Mouse (Mus musculus): ENCODE measurements around the gene Olfr286. TPM values are rescaled to one million over a fixed set of nuclear protein-coding genes. Genes with fewer than 3 reads are reported as not detected.

The Olfr286 gene
- 0.21 TPM in 1 of 2 replicates, not detected in the other for polyA plus RNA-seq (2012; rRNA removed)

DNA sequence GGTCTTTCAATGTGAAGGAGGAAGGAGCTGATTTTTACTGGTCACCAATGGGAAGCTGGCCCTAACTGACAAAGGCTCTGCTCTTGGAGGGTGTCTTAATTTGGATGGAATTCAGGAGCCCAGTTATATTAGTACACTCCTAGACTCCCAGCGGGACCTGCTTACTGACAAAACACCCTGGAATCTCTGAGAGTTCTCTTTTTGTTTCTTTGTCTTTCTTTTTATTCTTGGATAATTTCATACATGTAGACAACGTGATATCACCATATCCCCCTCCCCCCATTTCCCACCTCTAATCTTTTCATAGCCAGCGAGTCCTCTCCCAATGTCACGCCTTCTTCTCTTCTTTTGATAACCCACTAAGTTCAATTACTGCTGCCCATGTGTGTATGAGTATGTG lies at the start of gene Olfr286:
TSS of gene Olfr286 (minus strand) at position 101 of the 400 bp plus-strand sequence.

DNA sequence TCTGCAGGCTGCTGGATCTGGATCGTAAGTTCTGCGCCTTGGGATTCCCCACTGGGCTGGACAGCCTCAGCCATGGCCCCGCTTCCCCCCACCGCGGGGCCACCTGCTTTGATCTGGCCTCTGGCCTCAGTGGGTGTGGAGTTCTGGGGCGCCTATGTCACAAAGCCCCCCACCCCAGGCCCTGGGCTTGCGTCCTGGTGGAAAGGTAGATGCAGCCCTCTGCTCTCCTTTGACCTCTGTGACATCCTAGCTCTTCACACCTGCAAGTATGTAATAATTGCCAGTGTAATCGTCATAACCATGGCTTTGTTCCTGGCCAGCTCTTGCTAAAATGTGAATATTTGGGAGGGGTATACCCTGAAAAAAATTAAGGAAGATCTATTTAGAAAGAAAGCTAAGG lies 22.9 kb upstream of the Olfr286 start, which contains the start of gene H1fnt:
TSS of gene H1fnt (minus strand) at position 101 of the 400 bp plus-strand sequence.

DNA sequence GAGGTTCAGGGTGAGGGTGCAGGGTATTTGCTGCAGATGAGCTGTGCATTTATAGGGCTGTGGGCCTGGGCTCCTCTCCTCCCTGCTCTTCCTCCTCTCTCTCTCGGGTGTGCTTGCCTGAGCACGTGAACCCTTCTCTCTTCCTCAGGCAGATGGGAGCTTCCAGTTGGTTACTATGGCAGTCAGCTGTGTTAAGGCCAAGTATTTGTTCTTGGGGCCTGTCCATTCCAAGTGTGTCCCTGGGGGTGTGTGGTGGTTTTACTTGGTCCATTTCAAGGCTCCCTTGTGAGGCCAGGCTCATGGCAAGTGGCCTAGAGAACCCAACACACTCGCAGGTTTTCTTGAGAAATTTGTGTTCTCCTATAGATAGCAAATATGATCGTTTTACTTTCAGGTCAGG lies 13.4 kb downstream of the Olfr286 start, which contains the start of the genes Gm44579 and Olfr287:
TSS of gene Gm44579 (minus strand) at position 101 of the 400 bp plus-strand sequence.
TSS of gene Olfr287 (minus strand) at position 180 of the 400 bp plus-strand sequence.

DNA sequence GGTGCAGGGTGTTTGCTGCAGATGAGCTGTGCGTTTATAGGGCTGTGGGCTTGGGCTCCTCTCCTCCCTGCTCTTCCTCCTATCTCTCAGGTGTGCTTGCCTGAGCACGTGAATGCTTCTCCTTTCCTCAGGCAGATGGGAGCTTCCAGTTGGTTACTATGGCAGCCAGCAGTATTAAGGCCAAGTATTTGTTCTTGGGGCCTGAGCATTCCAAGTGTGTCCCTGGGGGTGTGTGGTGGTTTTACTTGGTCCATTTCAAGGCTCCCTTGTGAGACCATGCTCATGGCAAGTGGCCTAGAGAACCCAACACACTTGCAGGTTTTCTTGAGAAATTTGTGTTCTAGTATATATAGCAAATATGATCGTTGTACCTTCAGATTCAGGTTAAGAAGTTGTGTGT lies 38.8 kb downstream of the Olfr286 start, which contains the start of gene Olfr288:
TSS of gene Olfr288 (minus strand) at position 101 of the 400 bp plus-strand sequence.

Other genes with a start within 250 kb of the Olfr286 start
- 0.10 TPM in 1 of 2 replicates, not detected in the other for gene Col2a1, start 229.8 kb downstream of the Olfr286 start, polyA plus RNA-seq (2012; rRNA removed)
- 12.9 and 13.2 TPM in 2 replicates for gene Pfkm, start 141.9 kb downstream of the Olfr286 start, polyA plus RNA-seq (2012; rRNA removed)
- 6.2 and 6.8 TPM in 2 replicates for gene Senp1, start 140.7 kb downstream of the Olfr286 start, polyA plus RNA-seq (2012; rRNA removed)
- gene Asb8, start 68.8 kb downstream of the Olfr286 start, polyA plus RNA-seq (2012; rRNA removed): 44.3 and 46.2 TPM in 2 replicates
- 0.78 and 1.1 TPM in 2 replicates for gene Ccdc184, start 67.3 kb downstream of the Olfr286 start, polyA plus RNA-seq (2012; rRNA removed)
- not detected in 2 replicates for gene Olfr288, start 38.9 kb downstream of the Olfr286 start, polyA plus RNA-seq (2012; rRNA removed)
- not detected in 2 replicates for gene Gm44579, start 13.5 kb downstream of the Olfr286 start, polyA plus RNA-seq (2012; rRNA removed)
- 0.24 TPM in 2 replicates for gene Olfr287, start 13.4 kb downstream of the Olfr286 start, polyA plus RNA-seq (2012; rRNA removed)
- not detected in 2 replicates for gene H1fnt, start 22.8 kb upstream of the Olfr286 start, polyA plus RNA-seq (2012; rRNA removed)
- gene Zfp641, start 61.7 kb upstream of the Olfr286 start, polyA plus RNA-seq (2012; rRNA removed): 0.45 and 0.62 TPM in 2 replicates
- not detected in 2 replicates for gene Olfr285, start 82.9 kb upstream of the Olfr286 start, polyA plus RNA-seq (2012; rRNA removed)
- gene Olfr284, start 106.5 kb upstream of the Olfr286 start, polyA plus RNA-seq (2012; rRNA removed): not detected in 2 replicates
- not detected in 2 replicates for gene Olfr283, start 146.5 kb upstream of the Olfr286 start, polyA plus RNA-seq (2012; rRNA removed)
- not detected in 2 replicates for gene Olfr282, start 196.8 kb upstream of the Olfr286 start, polyA plus RNA-seq (2012; rRNA removed)
- gene Olfr281, start 218.1 kb upstream of the Olfr286 start, polyA plus RNA-seq (2012; rRNA removed): not detected in 2 replicates
- not detected in 2 replicates for gene OR5BS1P, start 235.4 kb upstream of the Olfr286 start, polyA plus RNA-seq (2012; rRNA removed)
- gene Lalba, start 248.3 kb upstream of the Olfr286 start, polyA plus RNA-seq (2012; rRNA removed): not detected in 2 replicates

Measured in colon, adult 2 months (tissue).